Mouse (Mus musculus) MEL (cell line): ENCODE data around the gene Add1. TPM values are rescaled to one million over a fixed set of nuclear protein-coding genes. Genes with fewer than 3 reads are reported as not detected.

Source experiments
- DNase-seq: peaks from one replicate; pipeline ENCODE4 v3.0.0; 2011; ENCODE audit warnings: low read depth, low spot score
- H3K27ac ChIP-seq: 2 replicates; pipeline ENCODE4 v1.5.1; 2012; ENCODE audit warnings: low read depth, mild to moderate bottlenecking, control low read depth, low read length, moderate library complexity; ENCODE audit not compliant: control insufficient read depth
- H3K27me3 ChIP-seq, 2 experiments: fragments of 150-350 bp in 1 of 2; sonication (generic) in 1 of 2; 2 replicates each; pipeline ENCODE4 v1.6.1; 2012; ENCODE audit warnings: low read length in 2 of 2, mild to moderate bottlenecking in 2 of 2, improper control_type of control experiment in 1 of 2, moderate library complexity in 1 of 2; ENCODE audit not compliant: insufficient read depth in 2 of 2, control insufficient read depth in 1 of 2
- H3K36me3 ChIP-seq, 2 experiments: 2 replicates each; pipeline ENCODE4 v1.6.1; 2012 to 2014; ENCODE audit warnings: low read length in 2 of 2, improper control_type of control experiment in 1 of 2, inconsistent platforms in 1 of 2, mild to moderate bottlenecking in 1 of 2; ENCODE audit not compliant: insufficient read depth in 2 of 2, control insufficient read depth in 1 of 2
- H3K4me1 ChIP-seq, 2 experiments: fragments of 150-350 bp in 1 of 2; sonication (generic) in 1 of 2; 2 replicates each; pipeline ENCODE4 v1.6.1; 2012; ENCODE audit warnings: low read length in 2 of 2, improper control_type of control experiment in 1 of 2, mild to moderate bottlenecking in 1 of 2; ENCODE audit not compliant: insufficient read depth in 2 of 2, control insufficient read depth in 1 of 2
- H3K4me3 ChIP-seq, 2 experiments: fragments of 150-350 bp in 1 of 2; sonication (generic) in 1 of 2; 2 replicates each; pipeline ENCODE4 v1.5.1; 2012; ENCODE audit warnings: low read depth in 2 of 2, low read length in 2 of 2, mild to moderate bottlenecking in 2 of 2, moderate library complexity in 2 of 2, control low read depth in 1 of 2, improper control_type of control experiment in 1 of 2; ENCODE audit not compliant: control insufficient read depth in 1 of 2, insufficient read depth in 1 of 2
- H3K79me2 ChIP-seq: 2 replicates; pipeline ENCODE4 v1.6.1; 2012; ENCODE audit warnings: mild to moderate bottlenecking, low read length, moderate library complexity; ENCODE audit not compliant: control insufficient read depth, poor library complexity, insufficient read depth
- H3K9ac ChIP-seq: 2 replicates; pipeline ENCODE4 v1.6.1; 2012; ENCODE audit warnings: low read depth, mild to moderate bottlenecking, control low read depth, low read length, moderate library complexity; ENCODE audit not compliant: control insufficient read depth, poor library complexity, severe bottlenecking
- H3K9me3 ChIP-seq: fragments of 150-350 bp; sonication (generic); replicated peaks from 2 replicates; pipeline ENCODE4 v1.6.1; 2012; ENCODE audit warnings: mild to moderate bottlenecking, low read length, improper control_type of control experiment, moderate library complexity; ENCODE audit not compliant: insufficient read depth
- BHLHE40 ChIP-seq: IDR thresholded peaks from 2 replicates; pipeline ENCODE4 v1.6.1; 2012; ENCODE audit warnings: low read depth, mild to moderate bottlenecking, inconsistent platforms, low read length, improper control_type of control experiment, borderline replicate concordance
- CHD1 ChIP-seq: IDR thresholded peaks from 2 replicates; pipeline ENCODE4 v1.6.1; 2012; ENCODE audit warnings: low read depth, mild to moderate bottlenecking, inconsistent platforms, low read length, improper control_type of control experiment
- CHD2 ChIP-seq: IDR thresholded peaks from 2 replicates; pipeline ENCODE4 v1.6.1; 2011; ENCODE audit warnings: low read length, improper control_type of control experiment
- CTCF ChIP-seq, 3 experiments: IDR thresholded peaks in 2 of 3; conservative IDR thresholded peaks in 1 of 3; 2 replicates each; pipeline ENCODE4 v1.5.1; 2011 to 2012; ENCODE audit warnings: low read length in 3 of 3, low read depth in 2 of 3, mild to moderate bottlenecking in 2 of 3, improper control_type of control experiment in 1 of 3, inconsistent platforms in 1 of 3, mixed read lengths in 1 of 3, moderate library complexity in 1 of 3; ENCODE audit not compliant: control insufficient read depth in 1 of 3, insufficient read depth in 1 of 3, poor library complexity in 1 of 3, severe bottlenecking in 1 of 3
- ELF1 ChIP-seq: IDR thresholded peaks from 2 replicates; pipeline ENCODE4 v1.6.1; 2014; ENCODE audit warnings: low read depth, mild to moderate bottlenecking, inconsistent platforms, low read length, improper control_type of control experiment, moderate library complexity
- EP300 ChIP-seq, 2 experiments: IDR thresholded peaks; 2 replicates each; pipeline ENCODE4 v1.6.1; 2011; ENCODE audit warnings: improper control_type of control experiment in 2 of 2, low read length in 2 of 2, low read depth in 1 of 2, mild to moderate bottlenecking in 1 of 2
- ETS1 ChIP-seq: IDR thresholded peaks from 2 replicates; pipeline ENCODE4 v1.6.1; 2012; ENCODE audit warnings: low read depth, mild to moderate bottlenecking, inconsistent platforms, low read length, improper control_type of control experiment, moderate library complexity
- GABPA ChIP-seq: IDR thresholded peaks from 2 replicates; pipeline ENCODE4 v1.6.1; 2012; ENCODE audit warnings: low read depth, mild to moderate bottlenecking, inconsistent platforms, low read length, improper control_type of control experiment, moderate library complexity
- GATA1 ChIP-seq: IDR thresholded peaks from 2 replicates; pipeline ENCODE4 v1.6.1; 2011; ENCODE audit warnings: low read depth, low read length, improper control_type of control experiment
- JUND ChIP-seq: IDR thresholded peaks from 2 replicates; pipeline ENCODE4 v1.6.1; 2011; ENCODE audit warnings: low read depth, mild to moderate bottlenecking, improper control_type of control experiment, low read length
- KAT2A ChIP-seq: conservative IDR thresholded peaks from 2 replicates; pipeline ENCODE4 v1.6.1; 2012; ENCODE audit warnings: low read depth, low read length, improper control_type of control experiment, inconsistent platforms
- MAFK ChIP-seq: IDR thresholded peaks from 2 replicates; pipeline ENCODE4 v1.6.1; 2011; ENCODE audit warnings: low read depth, mild to moderate bottlenecking, low read length, improper control_type of control experiment, borderline replicate concordance
- MAX ChIP-seq: IDR thresholded peaks from 2 replicates; pipeline ENCODE4 v1.6.1; 2011; ENCODE audit warnings: low read length, improper control_type of control experiment
- MAZ ChIP-seq: IDR thresholded peaks from 2 replicates; pipeline ENCODE4 v1.6.1; 2012; ENCODE audit warnings: low read depth, mild to moderate bottlenecking, inconsistent platforms, low read length, improper control_type of control experiment
- MEF2A ChIP-seq: IDR thresholded peaks from 2 replicates; pipeline ENCODE4 v1.6.1; 2014; ENCODE audit warnings: low read depth, mild to moderate bottlenecking, inconsistent platforms, low read length, improper control_type of control experiment; ENCODE audit not compliant: poor library complexity, insufficient replicate concordance, severe bottlenecking; ENCODE audit errors: extremely low read depth
- MXI1 ChIP-seq: IDR thresholded peaks from 2 replicates; pipeline ENCODE4 v1.6.1; 2011; ENCODE audit warnings: mild to moderate bottlenecking, low read depth, low read length, improper control_type of control experiment
- MYB ChIP-seq: IDR thresholded peaks from 2 replicates; pipeline ENCODE4 v1.6.1; 2011; ENCODE audit warnings: mild to moderate bottlenecking, low read depth, low read length, improper control_type of control experiment
- MYC ChIP-seq: IDR thresholded peaks from 2 replicates; pipeline ENCODE4 v1.6.1; 2011; ENCODE audit warnings: low read depth, mild to moderate bottlenecking, low read length, improper control_type of control experiment, moderate library complexity
- NELFE ChIP-seq: IDR thresholded peaks from 2 replicates; pipeline ENCODE4 v1.6.1; 2011; ENCODE audit warnings: low read depth, low read length, improper control_type of control experiment
- POLR2A ChIP-seq, 2 experiments: IDR thresholded peaks; 2 replicates each; pipeline ENCODE4 v1.6.1; 2011 to 2012; ENCODE audit warnings: low read length in 2 of 2, mild to moderate bottlenecking in 2 of 2, control low read depth in 1 of 2, improper control_type of control experiment in 1 of 2, low read depth in 1 of 2, moderate library complexity in 1 of 2; ENCODE audit not compliant: control insufficient read depth in 1 of 2, insufficient read depth in 1 of 2, poor library complexity in 1 of 2
- POLR2AphosphoS2 ChIP-seq: IDR thresholded peaks from 2 replicates; pipeline ENCODE4 v1.6.1; 2011; ENCODE audit warnings: low read length, improper control_type of control experiment
- POLR2AphosphoS5 ChIP-seq: IDR thresholded peaks from 2 replicates; pipeline ENCODE4 v1.6.1; 2012; ENCODE audit warnings: low read depth, borderline replicate concordance, mild to moderate bottlenecking, inconsistent platforms, low read length, moderate library complexity, mixed read lengths
- RAD21 ChIP-seq: IDR thresholded peaks from 2 replicates; pipeline ENCODE4 v1.6.1; 2011; ENCODE audit warnings: mild to moderate bottlenecking, low read depth, low read length, improper control_type of control experiment
- SIN3A ChIP-seq: IDR thresholded peaks from 2 replicates; pipeline ENCODE4 v1.6.1; 2012; ENCODE audit warnings: low read length, improper control_type of control experiment, inconsistent platforms
- TAL1 ChIP-seq: IDR thresholded peaks from 2 replicates; pipeline ENCODE4 v1.6.1; 2012; ENCODE audit warnings: mild to moderate bottlenecking, inconsistent platforms, low read length, moderate library complexity, mixed read lengths
- TBP ChIP-seq: IDR thresholded peaks from 2 replicates; pipeline ENCODE4 v1.8.0; 2011; ENCODE audit warnings: low read depth, low read length, improper control_type of control experiment
- TCF12 ChIP-seq: IDR thresholded peaks from 2 replicates; pipeline ENCODE4 v1.6.1; 2014; ENCODE audit warnings: low read depth, mild to moderate bottlenecking, inconsistent platforms, low read length, improper control_type of control experiment, moderate library complexity
- UBTF ChIP-seq: IDR thresholded peaks from 2 replicates; pipeline ENCODE4 v1.6.1; 2012; ENCODE audit warnings: low read depth, mild to moderate bottlenecking, inconsistent platforms, low read length, improper control_type of control experiment, moderate library complexity, borderline replicate concordance; ENCODE audit not compliant: insufficient read depth
- USF1 ChIP-seq: IDR thresholded peaks from 2 replicates; pipeline ENCODE4 v1.6.1; 2014; ENCODE audit warnings: low read depth, mild to moderate bottlenecking, inconsistent platforms, low read length, improper control_type of control experiment, moderate library complexity
- USF2 ChIP-seq, 2 experiments: IDR thresholded peaks; 2 replicates each; pipeline ENCODE4 v1.6.1; 2011 to 2012; ENCODE audit warnings: improper control_type of control experiment in 2 of 2, low read length in 2 of 2, borderline replicate concordance in 1 of 2, inconsistent platforms in 1 of 2, low read depth in 1 of 2, mild to moderate bottlenecking in 1 of 2; ENCODE audit not compliant: insufficient read depth in 1 of 2
- ZC3H11A ChIP-seq: IDR thresholded peaks from 2 replicates; pipeline ENCODE4 v1.6.1; 2012; ENCODE audit warnings: low read depth, mild to moderate bottlenecking, inconsistent platforms, low read length, improper control_type of control experiment
- ZKSCAN1 ChIP-seq: IDR thresholded peaks from 2 replicates; pipeline ENCODE4 v1.6.1; 2012; ENCODE audit warnings: low read depth, mild to moderate bottlenecking, inconsistent platforms, low read length, improper control_type of control experiment, moderate library complexity
- ZMIZ1 ChIP-seq: IDR thresholded peaks from 2 replicates; pipeline ENCODE4 v1.6.1; 2012; ENCODE audit warnings: low read depth, mild to moderate bottlenecking, inconsistent platforms, low read length, improper control_type of control experiment, moderate library complexity
- ZNF384 ChIP-seq: IDR thresholded peaks from 2 replicates; pipeline ENCODE4 v1.6.1; 2012; ENCODE audit warnings: low read depth, mild to moderate bottlenecking, inconsistent platforms, low read length, improper control_type of control experiment
- polyA plus RNA-seq, 2 experiments: library from polyadenylated mRNA; stranded (reverse) in 1 of 2; unstranded in 1 of 2; fragments of >175 nt in 1 of 2; fragments of >200 nt in 1 of 2; gene quantifications; 2 replicates each; pipeline versions ENCODE4 v1.2.1 to v1.2.4; 2012; ENCODE audit warnings: low replicate concordance in 2 of 2, low read depth in 1 of 2; ENCODE audit not compliant: insufficient read length in 2 of 2, insufficient read depth in 1 of 2, missing spikeins in 1 of 2
- total RNA-seq: library from RNA; depleted of rRNA; stranded (reverse); fragments of 300-350 nt; gene quantifications from 2 replicates; pipeline ENCODE4 v1.2.3, GENCODE M21; 2012; rRNA removed

Add1 gene
- total RNA-seq (54.6 and 79.3 TPM in 2 replicates), polyA plus RNA-seq (100 to 1,000 TPM in 1 of 2 experiments, not detected in 1; 127 TPM)

- H3K79me2 ChIP-seq, result peaks cover 15% of the 10 kb centered on the region
- peaks cover 0 to 31% of the 10 kb centered on the region in 2 experiments; a peak in 2 of 4 replicates for H3K36me3 ChIP-seq
- H3K4me1 ChIP-seq, result peaks cover 7 to 30% of the 10 kb centered on the region in 2 experiments
- peak within 1 kb of the TSS; percentile 93 to 97 for H3K4me3 ChIP-seq
- DNase-seq, result peak; percentile 99
- H3K27ac ChIP-seq, result peak within 1 kb of the TSS; percentile 95
- H3K9ac ChIP-seq, result peak within 1 kb of the TSS; percentile 90
- no peaks in the 10 kb centered on the region for H3K9me3 ChIP-seq
- H3K27me3 ChIP-seq, result no peaks in the 10 kb centered on the region
- TF ChIP-seq USF2 (IDR thresholded peaks at IDR 0.05; ENCODE audit: borderline replicate concordance in 1 of 2, insufficient read depth in 1 of 2, low read depth in 1 of 2, low read length in 2 of 2), result no peak
- no peak for TF ChIP-seq CTCF (IDR thresholded peaks at IDR 0.05 in 2 of 3, conservative IDR thresholded peaks at IDR 0.05 in 1 of 3; ENCODE audit: control insufficient read depth in 1 of 3, insufficient read depth in 1 of 3, low read depth in 2 of 3, low read length in 3 of 3, poor library complexity in 1 of 3, severe bottlenecking in 1 of 3)
- TF ChIP-seq GATA1, result peak; percentile 88
- TF ChIP-seq ELF1, result peak; percentile 26; the same call in 1 of the 2 replicates
- no peak for TF ChIP-seq MEF2A
- TF ChIP-seq JUND, result no peak
- no peak for TF ChIP-seq MAFK
- TF ChIP-seq ZNF384, result no peak
- peak; percentile 67 for TF ChIP-seq MYB
- TF ChIP-seq TBP, result peak; percentile 76
- peak; percentile 99 for TF ChIP-seq NELFE
- TF ChIP-seq CHD2, result peak; percentile 83
- TF ChIP-seq EP300 (IDR thresholded peaks at IDR 0.05; ENCODE audit: low read depth in 1 of 2, low read length in 2 of 2), result peak; percentile 88 to 91
- no peak for TF ChIP-seq BHLHE40
- peak; percentile 100 for TF ChIP-seq MAZ
- TF ChIP-seq RAD21, result no peak
- TF ChIP-seq TAL1, result peak; percentile 93
- no peak for TF ChIP-seq GABPA
- TF ChIP-seq SIN3A, result no peak; the same call in none of the 2 replicates
- TF ChIP-seq KAT2A, result peak; percentile 55; the same call in 1 of the 2 replicates
- peak; percentile 96 to 97 for TF ChIP-seq POLR2A (IDR thresholded peaks at IDR 0.05; ENCODE audit: control insufficient read depth in 1 of 2, insufficient read depth in 1 of 2, low read depth in 1 of 2, low read length in 2 of 2, poor library complexity in 1 of 2)
- TF ChIP-seq UBTF, result no peak; the same call in 1 of the 2 replicates
- peak; percentile 55; the same call in 1 of the 2 replicates for TF ChIP-seq MYC
- no peak; the same call in 1 of the 2 replicates for TF ChIP-seq CHD1
- 0 out of 2 replicates have a peak, but pooled peaks have one; percentile 19 for TF ChIP-seq USF1
- TF ChIP-seq POLR2AphosphoS5, result peak; percentile 92
- TF ChIP-seq TCF12, result peak; percentile 89
- TF ChIP-seq ETS1, result peak; percentile 76
- peak; percentile 97 for TF ChIP-seq ZMIZ1
- TF ChIP-seq POLR2AphosphoS2, result peak; percentile 94
- no peak for TF ChIP-seq ZC3H11A
- TF ChIP-seq MAX, result no peak; the same call in 1 of the 2 replicates
- no peak for TF ChIP-seq ZKSCAN1
- TF ChIP-seq MXI1, result peak; percentile 53
Observed at GRCm38 (mm10) chr5:34573268-34574221, at the start of gene Add1. TSS of gene Add1 (plus strand) at chr5:34573664.
